Mouse (Mus musculus) embryonic facial prominence, embryonic 14.5 days (tissue): Measurements from ENCODE around the gene Abca4. TPM values are rescaled to one million over a fixed set of nuclear protein-coding genes. Genes with fewer than 3 reads are reported as not detected.

Experiments
- ATAC-seq: fragments of 200-750 bp; cut with Nextera tagmentation; 2 replicates; pipeline ENCODE4 v1.8.0; 2017; ENCODE audit warnings: low read depth, moderate number of reproducible peaks, moderate TSS enrichment
- DNase-seq: peaks from one replicate; pipeline ENCODE4 v3.0.0-alpha.2; 2015; ENCODE audit warnings: low spot score
- H3K27ac ChIP-seq: fragments of 300-500 bp; sonication (generic); replicated peaks from 2 replicates; pipeline ENCODE4 v1.5.1; 2014; ENCODE audit warnings: low read depth, mild to moderate bottlenecking, low read length, moderate library complexity
- H3K27me3 ChIP-seq: fragments of 300-500 bp; sonication (generic); replicated peaks from 2 replicates; pipeline ENCODE4 v1.6.1; 2014; ENCODE audit warnings: low read length; ENCODE audit not compliant: control insufficient read depth, insufficient read depth
- H3K36me3 ChIP-seq: fragments of 300-500 bp; sonication (generic); 2 replicates; pipeline ENCODE4 v1.6.1; 2014; ENCODE audit warnings: low read length, mixed read lengths; ENCODE audit not compliant: control insufficient read depth, insufficient read depth
- H3K4me1 ChIP-seq: fragments of 300-500 bp; sonication (generic); 2 replicates; pipeline ENCODE4 v1.6.1; 2014; ENCODE audit warnings: antibody characterized with exemption, low read length; ENCODE audit not compliant: control insufficient read depth, insufficient read depth
- H3K4me2 ChIP-seq: fragments of 300-500 bp; sonication (generic); 2 replicates; pipeline ENCODE4 v1.6.1; 2014; ENCODE audit warnings: low read depth, mild to moderate bottlenecking, low read length, moderate library complexity, mixed read lengths
- H3K4me3 ChIP-seq: fragments of 300-500 bp; sonication (generic); 2 replicates; pipeline ENCODE4 v1.5.1; 2014; ENCODE audit warnings: low read depth, mild to moderate bottlenecking, low read length
- H3K9ac ChIP-seq: fragments of 300-500 bp; sonication (generic); 2 replicates; pipeline ENCODE4 v1.6.1; 2014; ENCODE audit warnings: low read depth, mild to moderate bottlenecking, low read length, moderate library complexity, mixed read lengths
- H3K9me3 ChIP-seq: fragments of 300-500 bp; sonication (generic); 2 replicates; pipeline ENCODE4 v1.6.1; 2016; ENCODE audit warnings: low read length; ENCODE audit not compliant: control insufficient read depth
- WGBS: fragments of 180-500 bp; shearing (Covaris S2); extraction: QIAGEN DNeasy Blood & Tissue Kit; methylation state at CpG from one replicate; pipeline ENCODE4 v1.1.7; 2014; 5-methylcytosine and 5-hydroxymethylcytosine counted together
- polyA plus RNA-seq: library from polyadenylated mRNA; unstranded; fragments of >200 nt; fragmentation: Nextera tagmentation; extraction: Ambion mirVana; gene quantifications from 2 replicates; pipeline ENCODE4 v1.2.1, GENCODE M21; 2014

Gene Abca4
- polyA plus RNA-seq, 1 experiment from 2014 or later = 1.5 TPM

DNA sequence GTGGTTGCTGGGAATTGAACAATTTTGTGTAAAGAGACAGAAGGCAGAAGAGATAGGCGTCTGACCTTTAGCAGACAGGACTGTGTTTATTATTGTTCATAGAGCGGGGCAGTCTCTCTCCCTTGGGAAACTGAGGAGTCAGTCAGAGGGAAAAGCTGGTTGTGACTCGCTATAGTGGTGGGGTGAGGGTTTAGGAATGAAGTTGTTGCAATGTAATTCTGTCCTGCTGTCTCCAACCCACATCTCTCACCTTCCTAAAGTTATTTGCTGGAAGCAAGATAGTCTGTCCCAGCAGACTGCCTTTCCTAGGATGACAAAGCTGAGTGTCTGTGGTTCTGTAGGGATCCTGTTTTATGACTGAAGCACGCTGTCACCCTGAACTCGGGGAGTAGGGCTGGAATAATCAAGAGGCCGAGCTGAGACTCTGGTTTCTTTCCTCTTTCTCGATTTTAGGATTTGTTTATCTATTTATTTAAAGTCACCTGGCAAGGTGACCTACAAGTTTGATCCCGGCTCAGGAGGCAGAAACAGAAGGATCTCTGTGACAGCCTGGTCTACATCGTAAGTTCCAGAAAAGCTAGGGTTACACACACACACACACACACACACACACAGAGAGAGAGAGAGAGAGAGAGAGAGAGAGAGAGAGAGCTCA lies 159.6 kb downstream of the Abca4 start:
- 72% methylated on average over 9 of the region's 9 CpGs for WGBS
- Histone ChIP-seq H3K27me3 (no peaks in the 10 kb centered on the region), H3K36me3 (no peaks in the 10 kb centered on the region), H3K9me3 (no peaks in the 10 kb centered on the region), H3K4me2 (no peak overlapping the region), H3K4me1 (peaks cover 8% of the 10 kb centered on the region; the same call in 1 of the 2 replicates), H3K9ac (no peak overlapping the region), H3K27ac (no peak overlapping the region), H3K4me3 (no peak overlapping the region)
- DNase-seq = no peak
- no peak for ATAC-seq

DNA sequence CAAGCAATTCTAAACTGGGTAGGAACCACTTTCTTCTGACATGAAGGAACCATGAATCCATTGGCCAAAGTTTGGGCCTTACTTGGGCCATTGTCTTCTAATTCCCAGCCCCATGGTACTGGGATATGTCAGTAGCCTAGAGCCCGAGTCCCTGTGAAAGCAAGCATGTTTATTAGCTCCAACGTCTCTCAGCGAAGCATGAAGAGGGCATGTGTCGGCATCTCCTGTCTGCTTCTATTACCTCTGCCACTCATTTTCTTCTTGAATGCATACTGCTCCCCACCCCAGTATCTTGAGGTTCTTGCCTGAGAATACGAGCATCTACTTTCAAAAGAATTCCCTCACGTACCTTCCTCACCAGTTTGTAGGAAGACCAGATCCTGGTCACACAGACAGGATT lies 161.5 kb downstream of the Abca4 start:
- Histone ChIP-seq H3K9ac (no peak overlapping the region), H3K27ac (no peak overlapping the region), H3K4me1 (no peaks in the 10 kb centered on the region), H3K9me3 (no peaks in the 10 kb centered on the region), H3K4me2 (no peak overlapping the region), H3K36me3 (no peaks in the 10 kb centered on the region), H3K27me3 (no peaks in the 10 kb centered on the region), H3K4me3 (no peak overlapping the region)
- DNase-seq = no peak
- WGBS = 81% methylated on average over 6 of the region's 6 CpGs
- no peak for ATAC-seq

GRCm38 (mm10) chr3:122206279-122207070 lies 162.2 kb downstream of the Abca4 start:
- ATAC-seq (no peak; the same call in 1 of the 2 replicates), DNase-seq (no peak)
- 76% methylated on average over 8 of the region's 8 CpGs for WGBS

GRCm38 (mm10) chr3:122207766-122208165 lies 163.5 kb downstream of the Abca4 start:
- 83% methylated on average over 6 of the region's 6 CpGs for WGBS
- H3K4me2 ChIP-seq = no peak overlapping the region
- ATAC-seq (no peak), DNase-seq (no peak)
- H3K27me3 ChIP-seq = no peaks in the 10 kb centered on the region
- no peak overlapping the region for H3K9ac ChIP-seq
- H3K4me3 ChIP-seq = no peak overlapping the region
- no peak overlapping the region for H3K27ac ChIP-seq
- H3K4me1 ChIP-seq = no peaks in the 10 kb centered on the region
- H3K9me3 ChIP-seq = no peaks in the 10 kb centered on the region
- no peaks in the 10 kb centered on the region for H3K36me3 ChIP-seq

More at GRCm38 (mm10) chr3:122206279-122207070, 162.2 kb downstream of the Abca4 start:
- Histone ChIP-seq H3K4me3 (no peak overlapping the region), H3K4me1 (no peaks in the 10 kb centered on the region), H3K36me3 (no peaks in the 10 kb centered on the region), H3K9me3 (no peaks in the 10 kb centered on the region), H3K27ac (no peak overlapping the region), H3K4me2 (no peak overlapping the region), H3K9ac (no peak overlapping the region), H3K27me3 (no peaks in the 10 kb centered on the region)

GRCm38 (mm10) chr3:122208296-122209225 lies 164.3 kb downstream of the Abca4 start:
- no peak overlapping the region for H3K27ac ChIP-seq
- H3K4me2 ChIP-seq = no peak overlapping the region; the same call in 1 of the 2 replicates
- H3K4me1 ChIP-seq = no peaks in the 10 kb centered on the region
- no peaks in the 10 kb centered on the region for H3K9me3 ChIP-seq
- H3K36me3 ChIP-seq = no peaks in the 10 kb centered on the region
- DNase-seq = no peak
- ATAC-seq = no peak
- no peaks in the 10 kb centered on the region for H3K27me3 ChIP-seq
- 78% methylated on average over 15 of the region's 15 CpGs for WGBS
- no peak overlapping the region for H3K9ac ChIP-seq
- H3K4me3 ChIP-seq = no peak overlapping the region

DNA sequence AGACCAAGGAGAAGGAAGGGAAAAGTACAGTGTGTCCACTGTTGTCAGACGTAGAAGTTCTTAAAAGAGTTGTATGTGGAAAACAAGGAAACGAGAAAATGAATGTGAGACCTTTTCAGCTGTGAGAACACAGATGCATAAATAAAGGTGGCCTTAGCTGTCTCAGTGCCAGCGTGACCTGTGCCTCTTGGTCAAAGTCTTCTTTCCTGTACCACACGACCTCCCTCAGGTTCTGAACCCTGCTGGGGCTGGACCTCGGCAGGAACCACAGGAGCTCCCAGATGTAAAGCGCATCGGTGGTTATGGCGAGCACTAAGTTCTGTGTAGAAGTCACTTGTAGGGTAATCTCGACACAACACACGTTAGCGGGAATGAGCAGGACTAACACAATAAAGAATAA lies 165.3 kb downstream of the Abca4 start:
- 88% methylated on average over 11 of the region's 11 CpGs for WGBS
- no peaks in the 10 kb centered on the region for H3K9me3 ChIP-seq
- no peaks in the 10 kb centered on the region for H3K27me3 ChIP-seq
- no peak overlapping the region for H3K27ac ChIP-seq
- no peaks in the 10 kb centered on the region for H3K4me1 ChIP-seq
- ATAC-seq (no peak), DNase-seq (no peak)
- no peak overlapping the region for H3K9ac ChIP-seq
- no peak overlapping the region for H3K4me2 ChIP-seq
- no peaks in the 10 kb centered on the region for H3K36me3 ChIP-seq
- no peak overlapping the region for H3K4me3 ChIP-seq

DNA sequence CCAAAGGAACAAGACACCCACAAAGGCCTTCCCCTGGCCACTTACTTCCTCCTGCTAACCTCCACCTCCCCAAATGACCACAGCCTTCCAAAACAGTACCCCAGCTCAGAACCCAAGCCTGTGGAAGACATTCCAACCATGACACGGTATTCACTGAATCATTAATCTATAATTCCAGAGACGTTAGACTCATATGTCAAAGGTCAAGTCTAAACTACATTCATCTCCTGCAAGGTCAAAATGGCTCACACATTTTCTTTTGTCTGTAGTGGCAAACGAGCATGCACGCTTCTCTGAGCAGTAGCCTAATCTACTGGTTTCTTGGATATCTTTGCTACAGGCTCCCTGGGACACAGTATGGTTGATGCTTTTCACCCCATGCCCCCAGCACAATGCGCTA lies 166.2 kb downstream of the Abca4 start:
- Histone ChIP-seq H3K9ac (no peak overlapping the region), H3K4me2 (no peak overlapping the region), H3K4me3 (no peak overlapping the region), H3K36me3 (no peaks in the 10 kb centered on the region), H3K27ac (no peak overlapping the region), H3K9me3 (no peaks in the 10 kb centered on the region), H3K27me3 (no peaks in the 10 kb centered on the region), H3K4me1 (no peaks in the 10 kb centered on the region)
- WGBS = 65% methylated on average over 5 of the region's 5 CpGs
- ATAC-seq (no peak), DNase-seq (no peak)

GRCm38 (mm10) chr3:122210846-122211245 lies 166.6 kb downstream of the Abca4 start:
- no peaks in the 10 kb centered on the region for H3K27me3 ChIP-seq
- no peak overlapping the region for H3K4me2 ChIP-seq
- H3K9me3 ChIP-seq = no peaks in the 10 kb centered on the region
- no peak overlapping the region for H3K9ac ChIP-seq
- H3K36me3 ChIP-seq = no peaks in the 10 kb centered on the region
- no peak overlapping the region for H3K4me3 ChIP-seq
- ATAC-seq = no peak
- no peak overlapping the region for H3K27ac ChIP-seq
- DNase-seq = no peak
- no peaks in the 10 kb centered on the region for H3K4me1 ChIP-seq
- WGBS = 81% methylated on average over 7 of the region's 7 CpGs
